Mouse (Mus musculus): Measurements from ENCODE around the gene Tfeb.

Tfeb gene

DNA sequence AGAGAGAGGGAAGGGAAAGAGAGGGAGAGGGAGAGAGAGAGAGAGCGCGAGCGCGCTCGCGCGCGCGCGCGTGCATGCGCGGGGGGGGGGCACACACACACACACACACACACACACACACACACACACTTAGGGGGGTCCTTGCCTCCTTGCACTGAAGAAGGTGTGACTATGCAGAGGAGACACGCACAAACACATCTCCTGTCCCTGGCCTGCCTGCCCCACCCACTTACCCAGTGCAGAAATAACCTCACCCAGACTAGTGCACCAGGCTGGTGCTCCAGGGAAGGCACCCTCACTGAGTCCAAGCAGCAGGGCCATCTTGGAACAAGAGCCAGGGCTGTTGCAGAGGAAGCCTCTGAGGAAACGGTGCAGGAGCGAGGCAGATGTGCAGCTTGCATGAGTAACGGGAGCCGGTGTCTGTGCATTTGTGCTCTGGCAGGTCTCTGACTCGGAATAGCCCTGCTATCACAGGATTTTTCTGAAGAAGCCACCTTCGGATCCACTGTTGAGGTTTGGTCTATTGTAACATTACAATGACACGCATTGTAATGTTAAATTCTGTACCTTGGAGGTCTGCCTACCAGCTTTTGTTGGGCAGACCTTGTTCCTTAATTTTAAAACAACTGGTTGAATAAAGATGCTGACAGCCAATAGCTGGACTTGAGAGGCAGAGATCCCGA lies 23.8 kb upstream of the Tfeb start:
- DNase-seq (ENCODE audit: low spot score) = no peak

DNA sequence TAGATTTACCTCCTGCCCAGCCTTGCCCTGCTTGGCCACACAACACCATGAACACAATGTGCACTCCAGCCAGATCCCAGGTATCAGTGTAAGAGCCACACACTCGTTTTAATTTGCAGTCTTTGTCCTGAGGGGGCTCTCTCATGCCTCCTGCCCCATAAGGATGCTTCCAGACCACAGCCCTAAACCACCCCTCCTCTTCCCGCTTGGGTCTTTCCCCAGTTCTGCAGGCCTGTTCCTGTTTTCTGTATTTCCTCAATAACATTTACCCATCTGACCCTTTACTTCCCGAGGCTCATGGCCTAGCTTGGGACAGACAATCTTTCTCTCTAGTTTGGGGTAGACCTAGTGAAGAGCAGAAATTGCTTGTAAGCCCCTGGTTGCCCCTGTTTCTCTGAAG lies 21.8 kb upstream of the Tfeb start:
- DNase-seq (ENCODE audit: low spot score) = no peak

DNA sequence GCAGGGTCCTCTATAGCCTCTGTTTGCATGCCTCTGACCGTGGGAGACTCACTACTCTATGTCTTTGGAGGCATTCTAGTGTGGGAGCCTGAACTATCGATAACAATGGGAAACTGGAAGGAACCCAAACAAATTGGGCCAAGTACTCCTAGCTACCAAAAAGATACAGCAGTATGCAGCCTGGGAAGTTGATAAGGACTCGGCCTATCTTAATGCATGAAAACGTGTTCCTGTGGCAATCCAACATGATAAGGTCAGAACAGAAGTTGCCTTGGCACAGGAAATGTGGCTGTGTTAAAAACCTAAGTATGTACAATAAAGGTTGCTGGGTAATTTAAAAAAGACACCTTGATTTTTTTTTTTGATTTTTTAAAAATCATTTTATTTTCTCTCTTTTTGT lies 15.6 kb upstream of the Tfeb start:
- DNase-seq (ENCODE audit: low spot score) = no peak

DNA sequence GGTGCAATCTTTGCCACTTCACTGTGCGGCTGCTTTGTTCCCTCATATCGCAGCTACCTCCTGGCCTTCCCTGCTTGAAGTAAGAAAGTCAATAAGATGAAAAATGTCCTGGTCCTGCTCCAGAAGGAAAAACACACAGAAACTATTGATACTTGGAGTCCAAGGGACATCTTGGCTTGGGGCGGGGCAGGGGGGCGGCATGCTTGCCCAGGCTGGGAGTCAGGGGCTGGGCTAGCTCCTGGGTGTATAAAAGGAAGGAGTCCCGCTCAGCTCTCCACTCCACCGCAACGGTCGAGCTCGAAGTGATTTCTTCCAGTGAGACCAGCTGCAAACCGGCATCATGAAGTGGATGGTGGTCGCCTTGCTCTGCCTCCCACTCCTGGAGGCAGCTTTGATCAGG lies 10.3 kb upstream of the Tfeb start, which contains the start of gene Pgc:
TSS of gene Pgc (plus strand) at position 277 of the 400 bp plus-strand sequence.
- no peak for DNase-seq (ENCODE audit: low spot score)

DNA sequence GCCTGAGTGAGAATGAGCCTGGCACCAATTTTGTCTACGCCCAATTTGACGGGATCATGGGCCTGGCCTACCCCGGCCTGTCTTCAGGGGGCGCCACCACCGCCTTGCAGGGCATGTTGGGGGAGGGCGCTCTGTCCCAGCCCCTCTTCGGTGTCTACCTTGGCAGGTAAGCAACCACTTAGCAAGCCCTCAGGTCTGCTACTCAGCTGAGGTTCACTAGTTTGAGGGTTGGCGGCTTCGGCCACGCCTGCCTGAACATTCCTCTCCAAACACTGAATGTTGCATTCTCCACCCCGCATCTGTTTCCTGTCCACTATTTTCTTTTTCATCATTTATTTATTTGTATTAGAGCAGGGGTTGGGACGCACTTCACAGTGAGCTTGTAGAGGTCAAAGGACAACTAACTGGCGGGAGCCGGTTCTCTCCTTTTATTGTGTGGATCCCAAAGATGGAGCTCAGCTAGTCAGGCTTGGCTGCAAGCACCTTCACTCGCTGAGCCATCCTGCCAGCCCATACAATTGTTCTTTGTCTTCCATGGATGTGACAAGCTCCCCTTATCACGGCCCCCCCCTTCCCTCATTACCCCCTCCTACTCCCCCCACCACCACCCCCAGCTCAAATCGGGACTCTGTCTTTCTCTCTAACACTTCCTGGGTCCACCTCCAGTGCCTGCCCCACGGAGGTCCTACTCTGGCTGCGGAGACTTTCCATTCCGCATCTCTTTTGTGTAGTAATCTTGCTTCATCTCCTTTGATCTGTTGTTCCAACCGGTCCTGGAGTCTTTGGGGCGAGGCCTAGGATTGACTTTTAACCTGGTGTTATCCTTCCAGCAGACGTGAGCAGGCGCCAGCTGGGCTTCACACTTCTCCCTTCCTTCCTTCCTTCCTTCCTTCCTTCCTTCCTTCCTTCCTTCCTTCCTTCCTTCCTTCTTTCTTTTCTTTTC lies 5.9 kb upstream of the Tfeb start:
- DNase-seq (ENCODE audit: low spot score) = no peak

DNA sequence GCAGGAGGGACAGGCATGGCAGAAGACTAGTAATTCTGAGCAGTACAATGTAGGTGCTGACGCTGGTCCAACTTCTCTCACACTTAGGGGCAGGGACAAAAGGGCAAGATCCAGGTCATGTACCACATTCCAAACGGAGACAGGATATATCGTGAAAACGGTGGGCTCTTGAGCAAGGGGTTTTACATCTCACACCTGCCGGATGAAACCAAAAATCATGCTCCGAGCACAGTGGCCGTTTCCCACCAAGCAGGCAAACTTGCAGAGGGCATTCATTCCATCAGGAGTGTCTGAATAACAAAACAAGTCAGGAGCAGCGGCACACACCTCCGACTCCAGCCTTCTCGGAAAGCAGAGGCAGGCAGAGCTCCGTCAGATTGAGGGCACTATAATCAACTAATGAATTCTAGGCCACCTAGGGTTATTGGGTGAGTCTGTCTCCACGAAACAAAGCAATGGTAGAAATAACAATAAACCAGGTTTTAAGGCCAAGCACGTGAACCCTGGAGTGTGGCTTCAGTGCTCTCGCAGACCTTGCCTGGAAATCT lies 1.2 kb upstream of the Tfeb start:
- DNase-seq (ENCODE audit: low spot score) = no peak

DNA sequence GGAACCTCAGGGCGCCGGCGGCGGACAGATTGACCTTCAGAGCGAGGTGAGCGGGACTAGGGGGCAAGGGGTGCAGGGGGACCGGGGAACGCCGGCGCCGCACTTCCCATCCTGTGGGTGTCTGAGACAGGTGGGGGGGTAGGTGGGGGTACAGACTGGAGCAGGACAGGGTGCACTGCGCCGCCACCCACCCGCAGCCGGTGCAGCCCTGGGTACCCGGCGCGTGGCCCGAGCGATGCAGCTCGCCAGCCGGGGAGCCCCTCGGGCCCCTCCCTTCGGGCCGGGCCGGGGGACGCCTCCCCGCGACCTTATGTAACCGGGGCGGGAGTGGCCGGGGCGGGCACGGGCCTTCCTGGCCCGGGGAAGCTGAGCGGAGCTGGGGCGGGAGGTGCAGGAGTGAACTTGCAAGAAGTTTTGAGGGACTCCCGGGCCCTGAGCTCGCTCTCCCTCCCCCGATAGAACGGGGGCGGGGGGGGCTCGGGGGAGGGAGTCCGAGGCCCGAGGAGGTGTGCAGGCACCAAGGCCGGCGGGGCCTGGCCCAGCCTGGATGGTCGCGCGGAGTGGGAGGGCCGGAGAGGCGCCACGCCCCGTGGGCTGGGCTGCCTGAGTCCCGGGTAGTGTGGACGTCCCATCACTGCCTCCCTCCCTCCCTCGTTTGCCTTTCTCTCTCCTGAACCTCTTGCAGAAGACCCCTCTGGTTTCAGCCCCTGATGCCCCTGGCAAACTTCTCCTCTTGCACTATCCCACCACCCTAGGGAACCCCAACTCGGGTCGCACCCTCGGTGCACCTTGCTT lies 638 bp downstream of the Tfeb start:
- DNase-seq (ENCODE audit: low spot score) = peak; percentile 70

DNA sequence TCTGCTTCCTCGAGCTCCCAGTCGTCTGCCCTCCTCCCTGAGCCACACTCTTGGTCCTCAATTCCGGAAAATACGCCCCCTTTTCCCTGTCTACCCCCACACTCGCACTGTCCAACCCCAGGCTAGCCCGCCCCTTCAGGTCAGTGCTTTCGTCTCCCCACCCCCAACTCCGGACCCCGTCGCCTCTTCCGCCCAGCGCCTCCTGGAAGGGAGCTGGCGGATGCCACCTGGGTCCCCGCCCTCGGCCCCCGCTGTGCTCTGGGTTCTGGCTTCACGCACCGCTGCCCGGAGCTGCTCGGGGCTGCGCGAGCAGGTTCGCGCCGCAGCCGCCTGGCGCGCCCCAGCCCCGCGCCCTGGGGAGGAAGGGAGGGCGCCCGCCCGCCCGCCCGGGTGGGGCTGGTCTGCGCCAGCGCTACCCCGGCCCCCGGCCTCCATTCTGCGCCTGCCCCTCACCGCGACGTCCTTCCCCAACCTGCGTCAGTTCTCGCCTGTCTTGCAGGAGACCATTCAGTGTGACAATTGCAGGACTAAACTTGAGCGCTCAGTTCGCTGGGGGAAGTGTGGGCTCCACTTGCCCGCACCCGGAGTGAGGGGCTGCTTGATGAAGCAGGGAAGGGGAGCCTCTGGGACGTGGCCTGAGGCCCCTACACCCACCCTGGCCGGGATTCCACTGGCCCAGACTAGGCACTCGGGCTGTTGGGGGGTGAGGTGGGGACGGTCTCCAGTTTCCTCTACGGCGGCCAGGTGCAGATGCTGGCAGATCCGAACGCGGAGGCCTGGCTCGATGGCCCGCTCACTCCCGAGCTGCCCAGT lies 1.4 kb downstream of the Tfeb start:
- no peak for DNase-seq (ENCODE audit: low spot score)

DNA sequence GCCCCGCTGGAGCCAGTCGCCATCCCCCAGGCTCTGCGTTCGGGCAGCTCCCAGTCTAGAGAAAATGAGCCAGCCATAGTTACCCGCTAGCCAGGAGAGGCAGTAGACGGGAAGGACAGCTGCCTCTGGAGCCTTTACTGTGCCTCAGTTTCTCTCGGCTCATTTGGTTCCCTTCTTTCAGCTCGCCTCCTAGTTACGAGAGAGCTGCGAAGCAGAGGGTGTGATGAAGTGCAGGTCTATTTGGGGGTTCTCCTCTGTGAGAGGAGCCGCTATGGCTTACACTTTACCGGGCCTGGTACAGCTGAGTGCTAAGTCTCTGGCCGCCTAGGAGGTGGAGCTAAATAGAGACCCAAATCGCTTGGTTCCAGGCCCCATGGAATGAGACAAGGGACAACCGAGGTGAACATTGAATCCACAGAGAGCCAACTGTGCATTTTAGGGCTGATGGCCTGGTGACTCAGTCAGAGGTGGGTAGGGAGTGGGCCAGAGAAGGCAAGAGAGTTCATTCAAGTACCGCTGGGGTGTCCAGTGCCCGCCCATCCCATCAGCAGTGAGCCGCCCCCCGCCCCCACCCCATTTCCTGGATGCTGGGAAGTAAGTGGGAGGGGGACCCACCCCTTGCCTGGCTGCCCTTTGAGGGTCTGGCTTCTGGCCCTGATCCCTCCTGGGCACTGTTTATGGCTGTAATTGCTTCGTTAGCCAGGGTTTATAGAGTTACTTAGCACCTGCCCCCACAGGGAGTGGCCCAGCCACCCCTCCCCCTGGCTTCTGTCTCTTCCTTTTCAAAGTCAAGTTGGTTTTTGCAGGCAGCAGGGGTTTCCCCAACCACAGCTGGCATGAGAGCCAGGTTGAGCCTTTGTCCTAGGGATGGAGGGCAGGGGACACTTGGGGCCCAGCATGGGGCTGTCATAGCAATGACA lies 2.3 kb downstream of the Tfeb start:
- no peak for DNase-seq (ENCODE audit: low spot score)

DNA sequence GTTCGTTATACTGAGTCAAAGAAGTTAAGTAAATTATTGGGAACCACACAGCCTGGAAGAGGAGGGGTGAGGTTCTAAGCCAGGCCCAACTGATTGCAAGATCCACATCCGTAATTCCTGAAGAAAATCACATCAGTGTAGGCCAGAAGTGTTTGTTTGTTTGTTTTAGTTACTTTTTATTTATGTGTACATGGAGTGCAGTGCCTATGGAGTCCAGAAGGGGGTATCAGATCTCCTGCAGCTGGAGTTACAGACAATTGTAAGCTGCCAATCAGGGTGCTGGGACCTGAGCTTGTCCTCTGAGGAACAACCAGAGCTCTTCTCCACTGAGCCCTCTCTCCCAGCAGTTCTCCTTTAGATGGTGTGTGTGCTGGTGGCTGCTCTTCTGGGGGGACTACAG lies 3.4 kb downstream of the Tfeb start:
- no peak for DNase-seq (ENCODE audit: low spot score)

DNA sequence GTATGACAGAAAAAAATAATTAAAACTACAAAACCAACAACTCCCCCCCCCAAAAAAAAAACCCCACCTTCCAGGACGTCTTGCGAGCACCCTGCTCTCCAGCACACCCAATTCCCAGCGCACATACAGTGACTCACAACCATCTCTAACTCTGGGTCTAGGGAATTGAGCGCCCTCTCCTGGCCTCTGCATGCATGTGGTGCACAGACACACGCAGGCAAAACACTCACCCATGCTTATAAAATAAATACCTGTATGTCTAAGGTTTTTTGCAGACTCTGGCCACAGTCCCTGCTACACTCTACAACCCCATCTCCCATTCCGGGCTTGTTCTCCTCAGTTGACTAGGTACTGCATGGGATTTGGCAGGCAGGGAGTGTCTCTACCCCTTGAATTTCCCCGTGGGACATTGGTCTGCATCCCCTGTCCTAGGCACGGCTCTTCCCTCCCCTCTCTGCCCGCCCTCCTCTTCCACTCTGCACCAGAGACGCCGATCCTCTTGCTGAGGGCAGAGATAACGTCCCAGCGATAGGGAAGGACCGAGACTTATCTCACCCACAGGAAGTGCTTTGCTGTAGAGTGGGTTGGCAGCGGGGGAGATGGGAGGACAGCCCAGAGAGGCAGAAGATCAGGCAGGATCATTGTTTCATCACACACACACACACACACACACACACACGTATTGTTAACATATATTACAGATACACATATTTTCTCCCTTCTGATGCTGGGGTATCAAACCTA lies 6.3 kb downstream of the Tfeb start:
- no peak for DNase-seq (ENCODE audit: low spot score)

DNA sequence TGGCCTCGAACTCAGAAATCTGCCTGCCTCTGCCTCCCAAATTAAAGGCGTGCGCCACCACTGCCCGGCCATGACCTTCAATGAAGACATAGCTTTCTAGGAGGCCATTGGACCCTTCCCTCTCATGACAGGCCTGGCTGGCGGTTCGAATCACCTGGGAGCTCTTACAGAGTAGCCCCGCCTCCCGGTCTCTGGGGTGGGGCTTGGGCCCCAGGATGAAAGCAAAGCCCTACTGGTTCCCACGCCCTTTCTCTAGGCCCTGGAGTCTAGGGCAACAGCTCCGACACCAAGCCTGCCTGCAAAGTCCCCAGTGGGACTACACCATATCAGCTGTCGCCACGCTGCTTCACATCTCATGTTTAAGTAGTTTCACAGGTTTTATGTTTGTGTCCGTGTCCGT lies 7.3 kb downstream of the Tfeb start:
- no peak for DNase-seq (ENCODE audit: low spot score)

DNA sequence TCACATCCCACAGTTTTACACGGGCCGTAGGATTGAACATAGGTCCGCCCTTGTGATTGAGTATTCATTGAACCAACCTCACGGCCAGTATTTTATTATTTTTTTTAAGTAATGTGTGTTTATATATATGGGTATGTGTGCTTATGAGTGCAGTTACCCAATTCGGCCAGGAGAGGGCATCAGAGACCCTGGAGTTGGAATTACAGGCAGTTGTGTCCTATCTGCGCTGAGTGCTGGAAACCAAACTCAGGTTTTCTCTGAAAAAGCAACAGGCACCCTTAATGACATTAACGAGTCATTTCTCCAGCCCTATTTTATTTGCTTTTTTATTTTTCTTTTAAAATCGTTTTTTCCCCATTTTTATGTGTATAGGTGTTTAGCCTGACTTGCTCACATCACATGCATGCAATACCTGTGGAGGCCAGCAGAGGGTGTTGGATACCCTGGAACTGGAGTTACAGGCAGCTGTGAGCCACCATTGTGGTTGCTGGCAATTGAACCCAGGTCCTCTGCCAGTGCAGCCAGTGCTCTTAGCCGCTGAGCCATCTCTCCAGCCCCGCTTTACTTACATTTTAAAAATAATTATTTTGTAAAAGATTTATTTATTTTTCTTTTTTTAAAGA lies 8.0 kb downstream of the Tfeb start:
- no peak for DNase-seq (ENCODE audit: low spot score)

DNA sequence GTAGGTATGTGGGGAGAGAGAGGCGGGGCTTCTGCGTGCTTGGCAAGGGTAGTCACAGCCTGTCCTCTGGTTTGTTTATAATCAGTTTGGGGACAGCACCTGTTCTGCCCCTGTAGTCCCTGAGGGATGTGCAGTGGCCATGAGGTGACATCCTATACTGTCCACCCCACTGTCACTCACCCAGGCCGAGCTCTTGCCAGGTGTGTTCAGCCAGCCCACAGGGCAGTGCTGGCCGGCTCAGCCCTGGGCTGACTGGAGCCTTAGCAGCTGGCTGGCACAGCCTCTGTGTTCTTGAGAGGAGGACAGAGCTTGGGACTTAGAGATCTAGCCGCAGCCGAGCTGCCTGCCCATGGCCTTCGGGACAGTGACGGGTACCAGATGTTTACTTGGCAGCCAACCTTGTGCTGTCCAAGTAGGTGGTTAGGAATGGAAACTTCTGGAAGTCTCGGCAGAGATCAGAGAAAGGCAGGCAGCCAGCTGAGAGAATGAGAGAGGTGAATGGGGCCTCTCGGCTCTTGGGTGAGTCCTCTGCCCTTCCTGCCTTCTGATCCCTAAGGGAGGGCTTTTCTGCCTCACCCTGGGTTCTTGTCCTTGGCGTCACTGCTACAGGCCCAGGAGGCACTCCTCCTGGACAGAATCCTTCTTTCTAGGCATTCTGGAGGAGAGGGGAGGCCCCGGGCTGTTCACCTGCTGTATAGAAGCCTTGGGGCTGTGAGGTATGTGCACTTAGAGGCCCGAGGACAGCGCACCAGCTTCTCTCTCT lies 12.1 kb downstream of the Tfeb start:
- no peak for DNase-seq (ENCODE audit: low spot score)

DNA sequence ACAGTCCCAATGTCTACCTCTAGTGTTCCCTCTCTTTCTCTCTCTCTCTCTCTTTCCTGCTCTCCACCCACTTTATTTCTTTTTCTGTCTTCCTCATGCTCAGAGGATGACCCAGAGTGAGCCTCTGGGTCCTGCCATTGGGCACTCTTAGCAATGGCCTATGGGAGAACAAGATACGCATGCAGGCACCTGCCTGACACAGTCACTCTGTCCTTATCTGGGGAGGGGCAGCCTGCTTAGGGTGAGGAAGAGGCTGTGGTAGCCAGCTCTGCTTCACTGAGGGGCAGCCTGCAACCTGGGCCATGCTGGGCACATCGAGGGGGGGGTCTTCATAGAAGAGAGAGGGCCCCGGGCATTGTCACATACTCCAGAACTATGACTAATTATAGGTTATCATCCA lies 12.8 kb downstream of the Tfeb start:
- no peak for DNase-seq (ENCODE audit: low spot score)

DNA sequence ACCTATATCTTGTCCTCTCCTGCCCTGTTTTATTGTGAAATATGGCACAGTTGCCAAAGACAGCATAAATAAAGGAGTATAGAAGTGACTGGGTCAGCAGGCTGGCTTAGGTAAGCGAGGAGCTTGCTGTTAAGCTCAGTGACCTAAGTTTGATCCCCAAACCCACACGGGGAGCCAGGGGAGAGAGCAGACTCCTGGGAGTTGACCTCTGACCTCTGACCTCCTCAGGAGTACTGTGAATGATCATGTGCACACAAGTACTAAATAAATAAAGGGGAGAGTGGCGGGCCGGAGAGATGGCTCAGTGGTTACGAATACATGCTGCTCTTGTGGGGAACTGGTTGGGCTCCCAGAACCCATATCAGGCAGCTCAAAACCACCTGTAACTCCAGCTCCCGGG lies 13.3 kb downstream of the Tfeb start:
- DNase-seq (ENCODE audit: low spot score) = no peak

DNA sequence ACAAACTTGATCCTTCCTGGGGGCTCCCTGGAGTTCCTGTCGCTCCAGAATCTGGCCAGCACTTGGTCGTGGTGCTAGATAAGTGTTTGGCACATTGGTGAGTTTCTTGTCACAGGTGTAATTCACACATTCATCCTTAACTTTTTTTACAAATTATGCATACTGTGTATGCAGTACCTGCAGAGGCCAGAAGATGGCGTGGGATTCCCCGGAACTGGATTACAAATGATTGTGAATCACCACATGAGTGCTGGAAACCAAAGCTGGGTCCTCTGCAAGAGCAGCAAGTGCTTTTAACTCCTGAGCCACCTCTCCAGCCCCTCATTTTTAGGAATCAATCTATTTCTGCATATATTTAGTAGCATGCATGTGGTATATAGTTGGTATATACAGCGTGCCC lies 15.0 kb downstream of the Tfeb start:
- no peak for DNase-seq (ENCODE audit: low spot score)

DNA sequence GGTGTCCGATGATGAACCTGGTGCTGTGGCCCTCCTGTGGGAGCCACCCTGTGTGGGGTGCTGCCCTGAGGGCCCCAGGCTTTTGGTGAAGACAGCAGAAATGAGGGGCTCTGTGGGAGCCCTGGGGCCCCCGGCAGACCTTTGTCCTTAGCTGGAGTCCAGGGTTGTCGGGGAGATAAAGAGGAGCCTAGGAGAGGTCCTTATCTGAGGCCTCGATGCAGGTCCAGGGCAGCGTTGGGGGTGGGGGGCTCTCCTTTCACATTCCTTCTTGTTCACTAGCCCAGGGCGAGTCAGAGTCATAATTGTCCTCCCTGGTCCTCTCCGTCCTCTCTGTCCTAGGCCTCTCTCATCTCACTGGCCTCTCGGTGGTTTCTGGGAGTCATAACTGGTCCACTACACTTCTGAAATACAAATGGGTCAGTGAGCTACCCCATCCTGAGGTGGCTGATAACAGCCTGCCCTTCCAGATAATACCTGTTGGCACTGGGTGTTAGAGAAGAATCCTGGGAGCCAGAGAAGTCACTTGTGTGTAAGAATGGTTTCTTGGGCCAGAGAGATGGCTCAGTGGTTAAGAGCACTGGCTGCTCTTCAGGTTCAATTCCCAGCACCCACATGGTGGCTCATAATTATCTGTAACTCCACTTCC lies 16.4 kb downstream of the Tfeb start:
- no peak for DNase-seq (ENCODE audit: low spot score)

All from urinary bladder, postnatal 10 days (tissue).